Mouse (Mus musculus) testis, postnatal 10 days (tissue): ENCODE results near the gene Slc50a1.
A peak's percentile ranks its signal among the peaks of the same experiment; 100 is the strongest.

Experiments used
- DNase-seq: peaks from one replicate; pipeline ENCODE4 v3.0.0; 2021; ENCODE audit warnings: low spot score

The Slc50a1 gene

GRCm38 (mm10) chr3:89262417-89262816, 8.0 kb downstream of the Slc50a1 start:
- no peak for DNase-seq

- DNase-seq, result no peak
These were observed 10.2 kb downstream of the Slc50a1 start for GRCm38 (mm10) chr3:89260211-89260610.

- no peak for DNase-seq
These were observed 11.3 kb downstream of the Slc50a1 start, which contains the start of gene Dpm3 for GRCm38 (mm10) chr3:89259076-89259475. TSS of gene Dpm3 (plus strand) at chr3:89259358.

GRCm38 (mm10) chr3:89256177-89256576, 14.2 kb downstream of the Slc50a1 start:
- no peak for DNase-seq

- DNase-seq, result no peak
These were observed 15.4 kb downstream of the Slc50a1 start for GRCm38 (mm10) chr3:89254994-89255393.

- no peak for DNase-seq
These were observed 18.9 kb downstream of the Slc50a1 start for GRCm38 (mm10) chr3:89251365-89251895.

- peak; percentile 65 for DNase-seq
These were observed 19.8 kb downstream of the Slc50a1 start for GRCm38 (mm10) chr3:89250435-89251040.

GRCm38 (mm10) chr3:89247466-89247865, 22.9 kb downstream of the Slc50a1 start:
- DNase-seq, result no peak

- DNase-seq, result peak; percentile 90
These were observed 23.9 kb downstream of the Slc50a1 start, which contains the start of gene Trim46 for GRCm38 (mm10) chr3:89246261-89247100. TSS of gene Trim46 (minus strand) at chr3:89246309.

- DNase-seq, result no peak
These were observed 24.6 kb downstream of the Slc50a1 start, which contains the start of gene Krtcap2 for GRCm38 (mm10) chr3:89245688-89246171. TSS of gene Krtcap2 (plus strand) at chr3:89245966.

- DNase-seq, result no peak
These were observed 25.2 kb downstream of the Slc50a1 start for GRCm38 (mm10) chr3:89244982-89245687.

- DNase-seq, result no peak
These were observed 26.0 kb downstream of the Slc50a1 start for GRCm38 (mm10) chr3:89244158-89244981.

GRCm38 (mm10) chr3:89243609-89244008, 26.8 kb downstream of the Slc50a1 start:
- no peak for DNase-seq

GRCm38 (mm10) chr3:89242331-89242895, 28.0 kb downstream of the Slc50a1 start:
- peak; percentile 82 for DNase-seq

- DNase-seq, result peak; percentile 46
These were observed 31.9 kb downstream of the Slc50a1 start for GRCm38 (mm10) chr3:89238494-89238893.

GRCm38 (mm10) chr3:89237682-89238081, 32.7 kb downstream of the Slc50a1 start:
- DNase-seq, result peak; percentile 42

- peak; percentile 39 for DNase-seq
These were observed 33.9 kb downstream of the Slc50a1 start for GRCm38 (mm10) chr3:89236516-89236915.

GRCm38 (mm10) chr3:89233562-89234110, 36.7 kb downstream of the Slc50a1 start:
- no peak for DNase-seq

- no peak for DNase-seq
These were observed 37.8 kb downstream of the Slc50a1 start for GRCm38 (mm10) chr3:89232614-89233013.

GRCm38 (mm10) chr3:89231772-89232275, 38.5 kb downstream of the Slc50a1 start:
- DNase-seq, result no peak
